Mouse (Mus musculus): Measurements from ENCODE around the gene Cox19.

Cox19 gene

GRCm38 (mm10) chr5:139331742-139332141 lies 19.5 kb downstream of the Cox19 start:
- DNase-seq (ENCODE audit: low read depth in 1 of 2, low spot score in 2 of 2): peak; percentile 52 to 74

GRCm38 (mm10) chr5:139330766-139331165 lies 20.5 kb downstream of the Cox19 start:
- no peak for DNase-seq (ENCODE audit: low read depth in 1 of 2, low spot score in 2 of 2)

- no peak for DNase-seq (ENCODE audit: low read depth in 1 of 2, low spot score in 2 of 2)
Observed at GRCm38 (mm10) chr5:139327634-139328020, 23.6 kb downstream of the Cox19 start.

GRCm38 (mm10) chr5:139326986-139327633 lies 24.1 kb downstream of the Cox19 start:
- DNase-seq (ENCODE audit: low read depth in 1 of 2, low spot score in 2 of 2): no peak

- no peak for DNase-seq (ENCODE audit: low read depth in 1 of 2, low spot score in 2 of 2)
Observed at GRCm38 (mm10) chr5:139326111-139326696, 25.0 kb downstream of the Cox19 start.

GRCm38 (mm10) chr5:139325395-139325966 lies 25.7 kb downstream of the Cox19 start, which contains the start of gene Adap1:
Gene Adap1 (minus strand): TSS chr5:139325622.
- DNase-seq (ENCODE audit: low read depth in 1 of 2, low spot score in 2 of 2): peak in 1 of 2 experiments; percentile 49

- peak; percentile 68 to 80 for DNase-seq (ENCODE audit: low read depth in 1 of 2, low spot score in 2 of 2)
Observed at GRCm38 (mm10) chr5:139324691-139325394, 26.4 kb downstream of the Cox19 start.

GRCm38 (mm10) chr5:139324045-139324491 lies 27.1 kb downstream of the Cox19 start:
- DNase-seq (ENCODE audit: low read depth in 1 of 2, low spot score in 2 of 2): peak in 1 of 2 experiments; percentile 44

- DNase-seq (ENCODE audit: low read depth in 1 of 2, low spot score in 2 of 2): no peak
Observed at GRCm38 (mm10) chr5:139323260-139323924, 27.8 kb downstream of the Cox19 start.

GRCm38 (mm10) chr5:139321331-139321730 lies 29.9 kb downstream of the Cox19 start:
- no peak for DNase-seq (ENCODE audit: low read depth in 1 of 2, low spot score in 2 of 2)

- no peak for DNase-seq (ENCODE audit: low read depth in 1 of 2, low spot score in 2 of 2)
Observed at GRCm38 (mm10) chr5:139320424-139320823, 30.8 kb downstream of the Cox19 start.

GRCm38 (mm10) chr5:139317751-139318504 lies 33.3 kb downstream of the Cox19 start:
- no peak for DNase-seq (ENCODE audit: low read depth in 1 of 2, low spot score in 2 of 2)

- no peak for DNase-seq (ENCODE audit: low read depth in 1 of 2, low spot score in 2 of 2)
Observed at GRCm38 (mm10) chr5:139316982-139317675, 34.1 kb downstream of the Cox19 start.

GRCm38 (mm10) chr5:139314941-139315642 lies 36.1 kb downstream of the Cox19 start:
- no peak for DNase-seq (ENCODE audit: low read depth in 1 of 2, low spot score in 2 of 2)

- no peak for DNase-seq (ENCODE audit: low read depth in 1 of 2, low spot score in 2 of 2)
Observed at GRCm38 (mm10) chr5:139313536-139313935, 37.7 kb downstream of the Cox19 start.

- no peak for DNase-seq (ENCODE audit: low read depth in 1 of 2, low spot score in 2 of 2)
Observed at GRCm38 (mm10) chr5:139311822-139312221, 39.4 kb downstream of the Cox19 start.

- no peak for DNase-seq (ENCODE audit: low read depth in 1 of 2, low spot score in 2 of 2)
Observed at GRCm38 (mm10) chr5:139310477-139310876, 40.7 kb downstream of the Cox19 start.

GRCm38 (mm10) chr5:139309946-139310345 lies 41.3 kb downstream of the Cox19 start:
- no peak for DNase-seq (ENCODE audit: low read depth in 1 of 2, low spot score in 2 of 2)

GRCm38 (mm10) chr5:139303646-139304061 lies 47.6 kb downstream of the Cox19 start:
- DNase-seq (ENCODE audit: low read depth in 1 of 2, low spot score in 2 of 2): no peak

Data from monocyte, adult 2 months (primary cell).